Mouse (Mus musculus) 3T3-L1 (cell line): Measurements from ENCODE around the gene Rab3a.

Experiments used
- DNase-seq: peaks from one replicate; pipeline ENCODE4 v3.0.0-alpha.2; 2015; ENCODE audit warnings: low read depth, low spot score

Rab3a gene

GRCm38 (mm10) chr8:70758616-70759561, 4.4 kb downstream of the Rab3a start:
- DNase-seq = peak; percentile 70

- DNase-seq = no peak
Observed at GRCm38 (mm10) chr8:70760350-70760749, 5.9 kb downstream of the Rab3a start.

GRCm38 (mm10) chr8:70760775-70761406, 6.4 kb downstream of the Rab3a start, which contains the start of gene Mpv17l2:
TSS of gene Mpv17l2 (minus strand) at chr8:70760946.
- DNase-seq = peak; percentile 100

- DNase-seq = no peak
Observed at GRCm38 (mm10) chr8:70762118-70762517, 7.6 kb downstream of the Rab3a start.

- peak; percentile 83 for DNase-seq
Observed at GRCm38 (mm10) chr8:70763354-70763753, 8.9 kb downstream of the Rab3a start.

GRCm38 (mm10) chr8:70764026-70764425, 9.5 kb downstream of the Rab3a start:
- no peak for DNase-seq

- DNase-seq = no peak
Observed at GRCm38 (mm10) chr8:70764676-70765075, 10.2 kb downstream of the Rab3a start.

GRCm38 (mm10) chr8:70765329-70765728, 10.8 kb downstream of the Rab3a start:
- no peak for DNase-seq

- DNase-seq = peak; percentile 71
Observed at GRCm38 (mm10) chr8:70765838-70766570, 11.5 kb downstream of the Rab3a start.

- DNase-seq = peak; percentile 95
Observed at GRCm38 (mm10) chr8:70766571-70767440, 12.3 kb downstream of the Rab3a start.

GRCm38 (mm10) chr8:70767503-70767902, 13.0 kb downstream of the Rab3a start:
- no peak for DNase-seq

- DNase-seq = no peak
Observed at GRCm38 (mm10) chr8:70768231-70768776, 13.8 kb downstream of the Rab3a start.

GRCm38 (mm10) chr8:70768956-70769355, 14.5 kb downstream of the Rab3a start:
- no peak for DNase-seq

- DNase-seq = peak; percentile 98
Observed at GRCm38 (mm10) chr8:70769359-70769758, 14.9 kb downstream of the Rab3a start.

- no peak for DNase-seq
Observed at GRCm38 (mm10) chr8:70769858-70770257, 15.4 kb downstream of the Rab3a start.

GRCm38 (mm10) chr8:70770748-70771147, 16.3 kb downstream of the Rab3a start:
- no peak for DNase-seq

- DNase-seq = no peak
Observed at GRCm38 (mm10) chr8:70771217-70771616, 16.7 kb downstream of the Rab3a start.

- DNase-seq = no peak
Observed at GRCm38 (mm10) chr8:70772075-70772474, 17.6 kb downstream of the Rab3a start.

GRCm38 (mm10) chr8:70772890-70773289, 18.4 kb downstream of the Rab3a start:
- DNase-seq = peak; percentile 82

- no peak for DNase-seq
Observed at GRCm38 (mm10) chr8:70773410-70773809, 18.9 kb downstream of the Rab3a start.

GRCm38 (mm10) chr8:70773833-70774232, 19.4 kb downstream of the Rab3a start:
- peak; percentile 93 for DNase-seq
